Mouse (Mus musculus): Measurements from ENCODE around the gene Gna11. TPM values are rescaled to one million over a fixed set of nuclear protein-coding genes. Genes with fewer than 3 reads are reported as not detected.

The Gna11 gene
- polyA plus RNA-seq, 1 experiment from 2014 or later: 109 TPM

DNA sequence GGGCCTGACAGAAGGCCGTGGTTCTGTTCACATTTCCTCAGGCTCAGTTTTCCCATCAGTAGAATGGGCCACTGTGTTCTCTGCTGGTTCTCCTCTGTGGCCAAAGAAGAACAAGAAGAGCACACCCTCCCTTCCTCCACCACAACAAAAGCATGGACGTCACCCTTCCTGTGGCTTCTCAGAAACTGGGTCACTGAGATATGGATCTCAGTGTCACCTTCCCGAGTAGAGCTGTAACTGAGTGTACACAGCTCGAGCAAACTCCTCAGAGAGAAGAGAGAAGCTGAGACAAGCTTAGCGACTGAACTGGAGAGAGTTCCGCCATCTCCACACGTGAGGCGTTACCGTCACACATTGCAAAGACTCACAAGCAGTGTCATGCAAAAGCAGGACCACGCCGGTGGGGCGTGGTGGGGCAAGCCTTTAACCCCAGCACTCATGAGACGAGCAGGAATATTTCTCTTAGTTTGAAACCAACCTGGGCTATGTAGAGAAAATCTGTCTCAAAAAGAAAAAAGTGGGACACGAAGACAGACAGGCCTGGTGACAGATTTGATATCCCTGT, 34.7 kb downstream of the Gna11 start:
- H3K9ac ChIP-seq: no peak overlapping the region
- no peaks in the 10 kb centered on the region for H3K27me3 ChIP-seq
- no peaks in the 10 kb centered on the region for H3K36me3 ChIP-seq
- no peak overlapping the region for H3K4me2 ChIP-seq
- H3K9me3 ChIP-seq: no peaks in the 10 kb centered on the region
- no peak overlapping the region for H3K27ac ChIP-seq (replicated peaks)
- WGBS: 83% methylated on average over 14 of the region's 14 CpGs
- H3K4me3 ChIP-seq: no peak overlapping the region
- no peak for ATAC-seq (ENCODE audit: low FRiP score, low read depth)
- H3K4me1 ChIP-seq (replicated peaks): no peaks in the 10 kb centered on the region

DNA sequence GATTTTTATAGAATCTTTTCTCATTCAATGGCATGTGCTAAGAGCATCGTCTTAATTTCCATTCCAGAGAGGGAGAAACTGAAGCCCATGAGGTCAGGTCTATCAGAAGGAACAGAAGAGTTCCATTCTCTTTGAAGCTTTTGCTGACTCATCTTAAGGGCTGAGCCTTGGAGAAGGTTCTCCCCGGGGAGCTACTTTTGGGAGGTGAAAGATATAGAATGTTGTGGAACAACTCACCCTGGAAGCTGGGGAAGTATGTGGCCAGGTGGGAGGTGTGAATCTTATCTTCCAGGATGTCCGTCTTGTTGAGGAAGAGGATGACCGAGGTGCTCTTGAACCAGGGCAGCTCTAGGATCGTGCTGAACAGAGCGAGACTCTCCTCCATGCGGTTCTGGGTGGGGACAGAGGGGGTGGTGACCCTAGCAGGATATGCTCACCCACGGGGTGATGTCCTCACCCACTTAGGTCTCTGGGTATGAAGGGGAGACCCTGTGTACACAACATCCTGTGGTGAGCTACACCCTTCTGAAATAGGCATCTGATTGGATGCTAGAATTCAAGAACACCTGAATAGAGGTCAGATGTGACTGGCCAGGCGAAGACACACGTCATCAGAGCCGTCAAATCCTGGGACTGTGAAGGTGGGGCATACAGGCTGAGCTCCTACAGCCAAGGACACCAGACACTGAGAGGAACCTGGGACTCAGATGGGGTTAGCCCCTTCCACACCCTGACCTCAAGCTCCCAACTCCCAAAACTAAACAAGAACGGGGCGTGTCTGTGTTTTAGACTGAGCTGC, 37.1 kb downstream of the Gna11 start:
- ATAC-seq (ENCODE audit: low FRiP score, low read depth): no peak
- H3K27ac ChIP-seq (replicated peaks): no peak overlapping the region
- H3K4me1 ChIP-seq (replicated peaks): 0 out of 2 replicates have a peak, but pooled peaks cover 2% of the 10 kb centered on the region
- WGBS: 77% methylated on average over 13 of the region's 13 CpGs
- H3K9ac ChIP-seq: no peak overlapping the region
- no peak overlapping the region for H3K4me3 ChIP-seq
- H3K4me2 ChIP-seq: no peak overlapping the region
- H3K9me3 ChIP-seq: no peaks in the 10 kb centered on the region
- no peaks in the 10 kb centered on the region for H3K36me3 ChIP-seq
- 0 out of 2 replicates have a peak, but pooled peaks cover 6% of the 10 kb centered on the region for H3K27me3 ChIP-seq

DNA sequence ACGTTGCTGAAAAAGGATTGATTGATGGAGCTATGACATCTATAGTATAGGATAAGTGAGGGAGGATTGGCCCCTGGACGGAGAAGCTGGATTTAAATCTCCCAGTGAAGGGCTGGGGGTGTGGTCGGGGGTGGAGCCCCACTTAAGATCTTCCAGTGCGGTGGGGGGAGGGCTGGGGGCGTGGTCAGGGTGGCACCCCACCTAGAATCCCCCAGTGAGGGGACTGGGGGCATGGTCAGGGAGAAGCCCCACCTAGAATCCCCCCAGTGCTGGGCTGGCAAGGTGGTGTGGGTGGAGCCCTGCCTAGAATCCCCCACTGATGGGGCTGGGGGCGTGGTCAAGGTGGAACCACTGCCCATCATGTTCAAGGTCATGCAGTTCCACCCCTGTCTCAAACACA, 37.9 kb downstream of the Gna11 start:
- Histone ChIP-seq H3K9ac (no peak overlapping the region), H3K27me3 (0 out of 2 replicates have a peak, but pooled peaks cover 6% of the 10 kb centered on the region), H3K4me3 (no peak overlapping the region), H3K4me1 (replicated peaks) (0 out of 2 replicates have a peak, but pooled peaks cover 4% of the 10 kb centered on the region), H3K27ac (replicated peaks) (no peak overlapping the region), H3K9me3 (no peaks in the 10 kb centered on the region), H3K36me3 (no peaks in the 10 kb centered on the region), H3K4me2 (no peak overlapping the region)
- no peak for ATAC-seq (ENCODE audit: low FRiP score, low read depth)
- WGBS: 34% methylated on average over 6 of the region's 6 CpGs

DNA sequence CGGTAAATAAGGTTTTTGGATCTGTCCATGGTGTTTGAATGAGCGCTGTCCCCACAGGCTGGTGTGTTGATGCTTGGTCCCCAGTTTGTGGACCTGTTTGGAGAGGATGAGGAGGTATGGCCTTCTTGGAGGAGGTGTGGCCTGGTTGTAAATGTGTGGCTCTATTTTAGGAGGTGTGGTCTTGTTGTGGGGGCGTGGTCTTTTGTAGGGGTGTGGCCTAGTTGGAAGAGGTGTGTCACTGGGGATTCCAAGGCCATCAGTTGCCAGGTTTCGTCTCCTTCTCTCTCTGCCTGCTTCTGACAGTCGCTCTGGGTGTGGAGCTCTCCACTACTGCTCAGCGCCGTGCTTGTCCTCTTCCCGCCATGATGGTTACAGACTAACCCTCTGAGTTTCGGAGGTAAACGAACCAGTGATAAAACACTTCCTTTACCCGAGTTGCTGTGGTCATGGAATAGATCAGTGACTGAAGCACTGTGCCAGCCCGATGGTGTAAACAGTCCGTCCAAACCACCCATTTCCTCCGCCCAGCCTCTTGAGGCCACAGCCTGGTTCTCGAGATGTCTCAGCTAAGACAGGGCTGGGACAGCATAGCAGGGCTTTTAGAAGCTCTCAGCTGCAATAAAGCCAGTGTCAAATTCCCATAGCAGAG, 39.9 kb downstream of the Gna11 start:
- ATAC-seq (ENCODE audit: low FRiP score, low read depth): no peak
- Histone ChIP-seq H3K4me1 (replicated peaks) (0 out of 2 replicates have a peak, but pooled peaks cover 4% of the 10 kb centered on the region), H3K4me2 (no peak overlapping the region), H3K27me3 (0 out of 2 replicates have a peak, but pooled peaks cover 8% of the 10 kb centered on the region), H3K9me3 (no peaks in the 10 kb centered on the region), H3K27ac (replicated peaks) (no peak overlapping the region), H3K9ac (no peak overlapping the region), H3K4me3 (no peak overlapping the region), H3K36me3 (no peaks in the 10 kb centered on the region)
- 78% methylated on average over 12 of the region's 15 CpGs for WGBS

DNA sequence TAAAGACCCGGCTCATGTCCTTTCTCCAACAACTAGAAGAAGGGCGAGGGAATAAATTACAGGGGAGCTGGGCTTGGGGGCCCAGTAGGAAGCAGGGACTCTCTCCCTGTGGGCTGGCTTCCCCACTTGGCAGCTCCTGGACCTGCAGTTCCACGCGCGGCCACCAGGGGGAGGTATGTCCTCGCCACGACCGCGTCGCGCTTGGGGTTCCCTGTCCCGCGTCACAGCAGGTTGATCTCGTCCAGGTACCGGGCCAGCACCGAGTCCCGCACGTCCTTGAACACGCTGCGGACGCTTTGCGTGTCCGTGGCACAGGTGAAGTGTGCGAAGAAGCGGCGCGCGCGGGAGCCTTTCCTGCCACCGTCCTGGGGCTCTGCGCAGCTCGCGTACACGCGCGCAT, 42.3 kb downstream of the Gna11 start:
- Histone ChIP-seq H3K36me3 (no peaks in the 10 kb centered on the region), H3K27ac (replicated peaks) (no peak overlapping the region), H3K4me1 (replicated peaks) (peaks cover 7% of the 10 kb centered on the region; the same call in 1 of the 2 replicates), H3K9ac (peak overlapping the region; percentile 51), H3K9me3 (no peaks in the 10 kb centered on the region), H3K27me3 (0 out of 2 replicates have a peak, but pooled peaks cover 8% of the 10 kb centered on the region), H3K4me2 (peak overlapping the region; percentile 86), H3K4me3 (peak overlapping the region; percentile 48)
- 6% methylated on average over 36 of the region's 36 CpGs for WGBS
- 0 out of 2 replicates have a peak, but pooled peaks have one; percentile 13 for ATAC-seq (ENCODE audit: low FRiP score, low read depth)

DNA sequence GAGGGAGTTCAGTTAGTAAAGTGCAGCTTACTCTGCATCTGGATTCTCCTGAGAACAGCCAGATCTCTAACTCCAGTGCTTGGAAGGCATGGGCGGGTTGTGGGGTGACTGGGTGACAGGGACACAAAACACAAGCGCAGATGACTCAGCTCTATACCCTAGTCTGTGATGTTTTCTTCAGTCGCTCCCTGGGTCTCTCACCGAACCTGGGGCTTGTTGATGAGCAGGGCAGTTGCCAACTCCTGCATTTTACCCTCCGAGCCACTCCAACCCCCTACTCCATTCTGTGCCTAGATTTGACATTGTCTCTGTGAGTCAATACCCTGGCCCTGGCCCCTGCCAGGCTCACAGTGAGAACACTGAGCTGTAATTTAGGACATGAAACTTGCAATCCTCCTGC, 43.1 kb downstream of the Gna11 start:
- 0 out of 2 replicates have a peak, but pooled peaks cover 8% of the 10 kb centered on the region for H3K27me3 ChIP-seq

DNA sequence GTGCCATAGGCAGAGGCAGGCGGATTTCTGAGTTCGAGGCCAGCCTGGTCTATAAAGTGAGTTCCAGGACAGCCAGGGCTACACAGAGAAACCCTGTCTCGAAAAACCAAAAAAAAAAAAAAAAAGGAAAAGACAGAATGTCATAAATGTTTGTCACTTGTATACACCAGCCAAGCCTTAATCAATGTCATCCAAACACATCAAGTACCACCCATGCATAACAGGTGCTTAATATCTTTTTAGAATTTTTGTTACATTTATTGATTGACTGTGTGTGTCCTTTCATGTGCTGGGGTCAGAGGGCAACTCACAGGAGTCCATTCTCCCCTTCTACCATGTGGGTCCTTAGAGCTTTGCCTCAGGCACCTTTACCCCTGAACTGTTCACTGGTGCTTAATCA, 45.0 kb downstream of the Gna11 start, which contains the start of gene S1pr4:
TSS of gene S1pr4 (minus strand) at position 101 of the 400 bp plus-strand sequence.
- Histone ChIP-seq H3K9me3 (no peaks in the 10 kb centered on the region), H3K27me3 (0 out of 2 replicates have a peak, but pooled peaks cover 8% of the 10 kb centered on the region), H3K36me3 (no peaks in the 10 kb centered on the region), H3K4me2 (no peak within 1 kb of the TSS), H3K9ac (no peak within 1 kb of the TSS), H3K4me1 (replicated peaks) (peaks cover 20% of the 10 kb centered on the region), H3K27ac (replicated peaks) (no peak within 1 kb of the TSS), H3K4me3 (no peak within 1 kb of the TSS)
- ATAC-seq (ENCODE audit: low FRiP score, low read depth): no peak
- WGBS: 93% methylated on average over 3 of the region's 3 CpGs

More for the DNA sequence above, 43.1 kb downstream of the Gna11 start:
- H3K27ac ChIP-seq (replicated peaks): no peak overlapping the region
- no peak overlapping the region for H3K4me2 ChIP-seq
- no peak for ATAC-seq (ENCODE audit: low FRiP score, low read depth)
- WGBS: 88% methylated on average over 5 of the region's 5 CpGs
- H3K4me3 ChIP-seq: no peak overlapping the region
- no peak overlapping the region for H3K9ac ChIP-seq
- peaks cover 13% of the 10 kb centered on the region for H3K4me1 ChIP-seq (replicated peaks)
- no peaks in the 10 kb centered on the region for H3K36me3 ChIP-seq
- no peaks in the 10 kb centered on the region for H3K9me3 ChIP-seq

DNA sequence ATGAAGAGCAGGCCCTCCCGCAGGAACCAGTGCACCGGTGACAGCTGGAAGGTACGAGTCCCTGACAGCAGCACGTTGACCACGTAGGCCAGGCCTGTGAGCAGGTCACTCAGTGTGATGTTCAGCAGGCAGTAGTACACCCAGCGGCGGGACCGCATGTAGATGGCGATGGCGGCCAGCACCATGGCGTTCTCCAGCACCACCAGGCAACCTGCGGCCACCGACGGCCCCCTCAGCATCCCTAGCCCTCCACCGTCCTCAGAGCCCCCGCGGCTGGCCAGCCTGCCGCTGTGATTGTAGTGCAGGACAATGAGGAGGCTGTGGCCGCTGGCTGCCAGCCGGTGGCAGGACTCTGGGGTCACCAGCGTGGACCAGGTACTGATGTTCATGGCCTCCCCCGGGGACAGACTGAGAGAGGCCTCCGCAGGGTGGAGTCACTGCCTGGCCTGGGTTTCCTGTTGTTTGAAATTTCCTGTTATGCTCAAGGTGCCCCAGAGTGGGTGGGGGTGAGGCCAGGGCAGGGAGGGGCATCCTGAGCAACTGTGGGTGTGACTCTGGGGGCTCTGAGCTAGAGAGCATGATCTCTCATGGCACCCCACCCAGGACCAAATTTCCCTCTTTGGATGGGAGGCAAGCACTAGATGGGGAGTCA, 45.6 kb downstream of the Gna11 start:
- no peak overlapping the region for H3K27ac ChIP-seq (replicated peaks)
- no peak for ATAC-seq (ENCODE audit: low FRiP score, low read depth)
- peaks cover 26% of the 10 kb centered on the region for H3K4me1 ChIP-seq (replicated peaks)
- H3K4me2 ChIP-seq: no peak overlapping the region
- no peaks in the 10 kb centered on the region for H3K36me3 ChIP-seq
- H3K9ac ChIP-seq: no peak overlapping the region
- H3K27me3 ChIP-seq: 0 out of 2 replicates have a peak, but pooled peaks cover 8% of the 10 kb centered on the region
- H3K4me3 ChIP-seq: no peak overlapping the region
- H3K9me3 ChIP-seq: no peaks in the 10 kb centered on the region
- WGBS: 77% methylated on average over 23 of the region's 23 CpGs

DNA sequence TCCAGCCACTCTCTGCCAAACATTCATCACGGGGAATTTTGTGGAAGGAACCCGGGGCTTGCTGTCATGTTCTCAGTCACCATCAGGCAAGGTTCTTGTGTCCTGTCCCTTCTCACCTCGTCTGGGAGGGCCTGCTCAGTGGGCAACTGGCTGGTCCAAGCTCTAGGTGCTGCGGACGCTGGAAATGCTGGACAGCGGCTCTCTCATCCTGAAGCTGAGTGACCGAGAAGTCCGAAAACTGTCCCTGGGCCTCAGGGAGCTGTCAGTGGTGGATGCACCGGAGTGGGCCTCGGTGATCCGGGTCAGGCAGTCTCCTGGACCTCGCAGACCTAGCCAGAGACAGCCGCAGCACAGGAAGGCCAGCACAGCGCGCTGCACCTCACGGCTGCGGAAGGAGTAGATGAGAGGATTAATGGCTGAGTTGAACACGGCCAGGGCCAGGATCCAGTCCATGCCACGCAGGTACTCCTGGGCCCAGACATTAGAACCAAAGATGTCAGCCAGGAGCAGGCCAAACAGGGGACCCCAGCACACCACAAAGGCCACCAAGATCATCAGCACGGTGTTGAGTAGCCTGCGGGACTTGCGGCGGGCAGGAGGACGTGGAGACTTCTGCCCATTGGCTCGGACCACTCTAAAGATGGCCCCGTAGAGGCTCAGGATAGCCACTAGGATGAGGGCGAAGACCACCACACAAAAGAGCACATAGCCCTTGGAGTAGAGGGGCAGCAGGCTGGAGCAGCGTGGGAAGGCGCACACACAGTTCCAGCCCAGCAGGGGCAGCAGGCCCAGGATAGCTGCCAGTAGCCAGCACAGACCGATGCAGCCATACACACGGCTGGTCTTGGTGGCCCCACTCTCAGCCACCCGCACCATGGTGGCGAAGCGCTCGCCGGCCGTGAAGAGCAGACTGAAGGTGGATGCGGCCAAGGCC, 46.4 kb downstream of the Gna11 start:
- Histone ChIP-seq H3K36me3 (no peaks in the 10 kb centered on the region), H3K4me3 (no peak overlapping the region), H3K9ac (no peak overlapping the region), H3K4me2 (no peak overlapping the region), H3K27ac (replicated peaks) (no peak overlapping the region), H3K4me1 (replicated peaks) (peaks cover 30% of the 10 kb centered on the region), H3K9me3 (no peaks in the 10 kb centered on the region), H3K27me3 (0 out of 2 replicates have a peak, but pooled peaks cover 3% of the 10 kb centered on the region)
- ATAC-seq (ENCODE audit: low FRiP score, low read depth): no peak
- 87% methylated on average over 38 of the region's 38 CpGs for WGBS

DNA sequence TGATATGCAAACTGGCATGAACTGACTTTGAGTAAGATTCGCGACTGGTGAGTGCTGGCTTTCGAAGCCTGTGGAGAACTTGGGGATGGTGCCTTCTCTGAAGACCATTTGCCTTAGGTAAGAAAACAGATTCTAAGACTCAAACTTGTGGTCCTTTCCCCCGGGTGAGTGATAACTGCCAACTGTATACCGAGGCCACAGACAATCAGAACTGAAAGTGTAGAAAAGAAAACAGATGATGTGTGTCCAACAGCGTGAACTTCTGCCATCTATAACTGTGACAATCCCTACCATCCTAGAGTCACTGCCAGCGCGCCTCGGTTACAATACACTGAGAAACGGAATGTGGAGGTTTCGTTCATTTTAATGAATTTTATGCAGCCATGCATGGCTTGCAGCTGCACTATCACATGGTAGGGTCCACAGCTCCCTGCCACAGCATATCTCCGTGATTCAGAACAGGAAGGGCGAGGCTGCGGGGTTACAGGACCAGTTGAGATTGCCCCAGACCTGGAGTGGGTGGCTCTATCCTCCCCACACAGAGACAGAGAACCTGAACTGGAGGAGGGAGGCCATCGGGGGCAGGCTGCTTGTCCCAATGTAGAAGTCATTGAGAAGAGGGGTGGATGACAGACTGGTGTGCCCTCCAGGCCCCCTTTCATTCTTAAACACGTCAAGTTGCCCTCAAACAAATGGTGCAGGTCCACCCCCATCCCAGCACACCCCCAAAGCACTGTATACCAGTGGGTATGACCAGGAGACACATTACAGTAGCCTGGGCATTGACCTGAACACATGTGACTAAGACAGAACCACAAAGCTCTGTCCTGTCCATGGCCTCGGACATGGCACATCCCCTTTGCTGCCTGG, 47.4 kb downstream of the Gna11 start:
- H3K9ac ChIP-seq: peak overlapping the region; percentile 51; the same call in 1 of the 2 replicates
- no peak for ATAC-seq (ENCODE audit: low FRiP score, low read depth)
- peaks cover 26% of the 10 kb centered on the region for H3K4me1 ChIP-seq (replicated peaks)
- H3K36me3 ChIP-seq: peaks cover 5% of the 10 kb centered on the region
- H3K4me3 ChIP-seq: peak overlapping the region; percentile 81
- H3K4me2 ChIP-seq: peak overlapping the region; percentile 99
- no peaks in the 10 kb centered on the region for H3K9me3 ChIP-seq
- 0 out of 2 replicates have a peak, but pooled peaks cover 2% of the 10 kb centered on the region for H3K27me3 ChIP-seq
- H3K27ac ChIP-seq (replicated peaks): peak overlapping the region; percentile 87
- 84% methylated on average over 17 of the region's 17 CpGs for WGBS

All from hindbrain, embryonic 15.5 days (tissue).